ENCODE assay signal across 17 mouse cellular contexts in the genomic region with DNA sequence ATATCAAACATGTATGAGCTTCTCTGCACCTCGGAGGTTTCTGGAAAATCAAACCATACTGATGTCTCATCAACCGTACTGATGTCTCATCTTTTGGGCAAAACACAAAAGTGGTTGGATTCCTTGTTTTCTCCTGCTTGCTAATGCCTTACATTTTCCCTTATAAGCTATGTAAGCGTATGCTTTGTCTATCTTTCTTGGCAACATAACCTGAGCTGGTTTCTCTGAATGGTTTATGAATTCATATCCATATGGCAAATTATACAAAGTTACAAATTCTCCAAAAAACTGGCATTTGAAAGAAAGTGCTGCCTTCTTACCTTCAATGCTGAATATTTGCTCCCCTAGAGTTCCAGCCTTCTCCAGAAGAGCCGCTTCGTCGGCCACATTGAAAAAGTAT. TPM values are rescaled to one million over a fixed set of nuclear protein-coding genes. Genes with fewer than 3 reads are reported as not detected.
A peak's percentile ranks its signal among the peaks of the same experiment; 100 is the strongest.
DNase-seq lines count a peak whose midpoint lies in the region; ATAC-seq and TF ChIP-seq lines count a peak whose summit lies in the region.
"Had no signal": no experiment of that assay in that cellular context is flagged by ENCODE, and none has a peak within 500 bp of the region (broad histone marks: within the 10 kb centered on the region; RNA-seq: fewer than 3 reads in every experiment).

No protein-coding gene starts in this region.

- peak; percentile 61 for ATAC-seq in forebrain, postnatal 0 days
- ATAC-seq: forebrain, embryonic 15.5 days had no signal

- WGBS in forebrain, postnatal 0 days, result 76% methylated on average over 6 of the region's 6 CpGs
- WGBS in forebrain, embryonic 10.5 days, result 96% methylated on average over 6 of the region's 6 CpGs

- H3K4me3 ChIP-seq in forebrain, postnatal 0 days (ENCODE audit: low read depth, low read length), result no peak overlapping the region
- H3K4me3 ChIP-seq in forebrain, embryonic 10.5 days, result no peak overlapping the region
- H3K4me3 ChIP-seq: embryonic facial prominence, embryonic 10.5 days; embryonic facial prominence, embryonic 12.5 days; forebrain, embryonic 12.5 days; forebrain, embryonic 15.5 days had no signal

- peak; percentile 13 for DNase-seq in forebrain, postnatal 0 days
- DNase-seq in forebrain, embryonic 10.5 days (ENCODE audit: extremely low spot score, low spot score), result no peak
- peak; percentile 10 for DNase-seq in brain, adult 2 months (ENCODE audit: low read depth, low spot score)
- peak; percentile 33 for DNase-seq in telencephalon, adult 2 months (ENCODE audit: low read depth, low spot score)
- DNase-seq in thymus, postnatal 25 days, result no peak
- DNase-seq: adrenal gland, adult 2 months; adrenal gland, postnatal 10 days; adrenal gland, postnatal 25 days; cerebellum, adult 11-12 months; cerebellum, adult 2 months; cerebellum, adult 9-10 months; cerebellum, postnatal 10 days; cerebellum, postnatal 25 days had no signal

- no peaks in the 10 kb centered on the region for H3K9me3 ChIP-seq in forebrain, postnatal 0 days (ENCODE audit: low read length)
- no peaks in the 10 kb centered on the region for H3K9me3 ChIP-seq in forebrain, embryonic 10.5 days
- H3K9me3 ChIP-seq: embryonic facial prominence, embryonic 10.5 days; embryonic facial prominence, embryonic 12.5 days; forebrain, embryonic 12.5 days; forebrain, embryonic 15.5 days had no signal

- H3K4me1 ChIP-seq in forebrain, postnatal 0 days (ENCODE audit: insufficient read depth), result no peaks in the 10 kb centered on the region
- no peaks in the 10 kb centered on the region for H3K4me1 ChIP-seq in forebrain, embryonic 10.5 days
- H3K4me1 ChIP-seq: embryonic facial prominence, embryonic 10.5 days; embryonic facial prominence, embryonic 12.5 days; forebrain, embryonic 12.5 days; forebrain, embryonic 15.5 days had no signal

- TF ChIP-seq CTCF in forebrain, postnatal 0 days (IDR thresholded peaks at IDR 0.05; ENCODE audit: low read depth), result no peak

- no peaks in the 10 kb centered on the region for H3K36me3 ChIP-seq in forebrain, postnatal 0 days (ENCODE audit: insufficient read depth)
- H3K36me3 ChIP-seq in forebrain, embryonic 10.5 days (replicated peaks), result no peaks in the 10 kb centered on the region
- H3K36me3 ChIP-seq: embryonic facial prominence, embryonic 10.5 days; embryonic facial prominence, embryonic 12.5 days; forebrain, embryonic 12.5 days; forebrain, embryonic 15.5 days had no signal

- H3K4me2 ChIP-seq in forebrain, postnatal 0 days (ENCODE audit: low read depth), result no peak overlapping the region
- H3K4me2 ChIP-seq: embryonic facial prominence, embryonic 12.5 days; forebrain, embryonic 12.5 days; forebrain, embryonic 15.5 days had no signal

- H3K9ac ChIP-seq in forebrain, postnatal 0 days, result no peak overlapping the region
- H3K9ac ChIP-seq: embryonic facial prominence, embryonic 12.5 days; forebrain, embryonic 12.5 days; forebrain, embryonic 15.5 days had no signal

- no peaks in the 10 kb centered on the region for H3K27me3 ChIP-seq in forebrain, postnatal 0 days (ENCODE audit: insufficient read depth, low read length)
- no peaks in the 10 kb centered on the region for H3K27me3 ChIP-seq in forebrain, embryonic 10.5 days (ENCODE audit: poor library complexity, severe bottlenecking)
- H3K27me3 ChIP-seq: embryonic facial prominence, embryonic 12.5 days; forebrain, embryonic 12.5 days; forebrain, embryonic 15.5 days had no signal

- no peak overlapping the region for H3K27ac ChIP-seq in forebrain, postnatal 0 days (ENCODE audit: low read depth, low read length)
- no peak overlapping the region for H3K27ac ChIP-seq in forebrain, embryonic 10.5 days
- H3K27ac ChIP-seq: embryonic facial prominence, embryonic 10.5 days; embryonic facial prominence, embryonic 12.5 days; forebrain, embryonic 12.5 days; forebrain, embryonic 15.5 days had no signal

RNA-seq across cellular contexts. Expression of gene Mocs2, which starts 56.7 kb away (rescaled TPM):
- 67.3 and 76.8 TPM in 2 replicates for total RNA-seq in forebrain, postnatal 0 days (2014; rRNA removed)
- polyA plus RNA-seq in forebrain, postnatal 0 days (2015; fragmentation: Nextera tagmentation; extraction: Ambion mirVana), result 115 and 125 TPM in 2 replicates
- polyA plus RNA-seq in forebrain, embryonic 10.5 days (2016; fragmentation: Nextera tagmentation; extraction: Ambion mirVana), result 67.7 and 69.1 TPM in 2 replicates

RNA-seq across cellular contexts. Expression of gene Itga2, which starts 57.2 kb away (rescaled TPM):
- total RNA-seq in forebrain, postnatal 0 days (2014; rRNA removed), result 0.77 and 0.86 TPM in 2 replicates
- polyA plus RNA-seq in forebrain, postnatal 0 days (2015; fragmentation: Nextera tagmentation; extraction: Ambion mirVana), result 0.36 and 0.63 TPM in 2 replicates
- polyA plus RNA-seq in forebrain, embryonic 10.5 days (2016; fragmentation: Nextera tagmentation; extraction: Ambion mirVana), result 1.2 and 1.6 TPM in 2 replicates

Comparison
In these comparisons a context has a peak if more than half of its experiments do, and no peak if none do; other contexts are left out.
1. DNase-seq: peak in forebrain, postnatal 0 days (single experiment), brain, adult 2 months (single experiment) and telencephalon, adult 2 months (single experiment); none in forebrain, embryonic 10.5 days (single experiment) and thymus, postnatal 25 days (single experiment).